Mouse (Mus musculus) c-Kit-positive CD71-positive TER-119-positive erythroid progenitor cells, embryonic 14.5 days (primary cell): ENCODE data around the gene Abhd17c.

ENCODE experiments used
- DNase-seq: peaks from one replicate; pipeline ENCODE4 v3.0.0-alpha.2; 2013; ENCODE audit warnings: low spot score

Abhd17c gene

GRCm38 (mm10) chr7:84119216-84120105, 32.2 kb downstream of the Abhd17c start:
- no peak for DNase-seq

- DNase-seq, result no peak
Observed at GRCm38 (mm10) chr7:84117543-84118122, 34.1 kb downstream of the Abhd17c start.

- DNase-seq, result no peak
Observed at GRCm38 (mm10) chr7:84116621-84117542, 34.8 kb downstream of the Abhd17c start.

- no peak for DNase-seq
Observed at GRCm38 (mm10) chr7:84115385-84115784, 36.3 kb downstream of the Abhd17c start.

- DNase-seq, result no peak
Observed at GRCm38 (mm10) chr7:84114775-84115174, 36.9 kb downstream of the Abhd17c start.

GRCm38 (mm10) chr7:84113035-84113390, 38.7 kb downstream of the Abhd17c start:
- no peak for DNase-seq

GRCm38 (mm10) chr7:84112351-84113034, 39.2 kb downstream of the Abhd17c start:
- no peak for DNase-seq

GRCm38 (mm10) chr7:84111716-84112350, 39.9 kb downstream of the Abhd17c start:
- no peak for DNase-seq

- DNase-seq, result no peak
Observed at GRCm38 (mm10) chr7:84106942-84107341, 44.8 kb downstream of the Abhd17c start.

- DNase-seq, result no peak
Observed at GRCm38 (mm10) chr7:84102589-84102988, 49.1 kb downstream of the Abhd17c start.

- no peak for DNase-seq
Observed at GRCm38 (mm10) chr7:84100672-84101071, 51.0 kb downstream of the Abhd17c start.

GRCm38 (mm10) chr7:84098098-84098497, 53.6 kb downstream of the Abhd17c start:
- DNase-seq, result no peak

GRCm38 (mm10) chr7:84096501-84096900, 55.2 kb downstream of the Abhd17c start:
- no peak for DNase-seq

- no peak for DNase-seq
Observed at GRCm38 (mm10) chr7:84090793-84091192, 60.9 kb downstream of the Abhd17c start.

GRCm38 (mm10) chr7:84089777-84090176, 61.9 kb downstream of the Abhd17c start:
- no peak for DNase-seq

- DNase-seq, result peak; percentile 15
Observed at GRCm38 (mm10) chr7:84088971-84089370, 62.7 kb downstream of the Abhd17c start.

- DNase-seq, result no peak
Observed at GRCm38 (mm10) chr7:84088191-84088590, 63.5 kb downstream of the Abhd17c start.

- peak; percentile 5 for DNase-seq
Observed at GRCm38 (mm10) chr7:84086039-84086829, 65.5 kb downstream of the Abhd17c start, which contains the start of gene Cemip. Gene Cemip (minus strand): TSS chr7:84086502.

GRCm38 (mm10) chr7:84085049-84085945, 66.4 kb downstream of the Abhd17c start:
- DNase-seq, result peak; percentile 4
